ENCODE assay signal across 7 mouse cellular contexts in genomic region chr1:172082101-172082898, GRCm38 (mm10). TPM values are rescaled to one million over a fixed set of nuclear protein-coding genes. Genes with fewer than 3 reads are reported as not detected.
DNase-seq lines count a peak whose midpoint lies in the region; ATAC-seq lines count a peak whose summit lies in the region.

TSS of gene Copa (plus strand) at chr1:172082529.
TSS of gene Ncstn (minus strand) at chr1:172082795.

- H3K4me3 ChIP-seq in intestine, embryonic 16.5 days (ENCODE audit: low read length), result peak within 1 kb of the TSS; percentile 74
- H3K4me3 ChIP-seq in midbrain, embryonic 11.5 days (ENCODE audit: low read depth, low read length), result peak within 1 kb of the TSS; percentile 81

- WGBS in intestine, embryonic 16.5 days, result under 1% methylated on average over 40 of the region's 40 CpGs
- WGBS in midbrain, embryonic 11.5 days, result under 1% methylated on average over 40 of the region's 40 CpGs

- DNase-seq in adrenal gland, adult 8-10 months, result peak; percentile 93
- peak; percentile 93 for DNase-seq in embryo, embryonic 9.5 days (ENCODE audit: extremely low spot score)
- peak; percentile 72 to 91 for DNase-seq in gastrocnemius, postnatal 4 days (ENCODE audit: low spot score in 2 of 2)
- peak; percentile 93 for DNase-seq in left cerebral cortex, postnatal 36 days (ENCODE audit: low spot score in 2 of 2)
- DNase-seq in midbrain, embryonic 11.5 days (ENCODE audit: low spot score, missing footprints), result peak; percentile 99
- peak; percentile 93 for DNase-seq in skeletal muscle tissue, adult 2 months (ENCODE audit: low read depth, low spot score)

- H3K4me2 ChIP-seq in intestine, embryonic 16.5 days (ENCODE audit: low read depth, low read length), result peak within 1 kb of the TSS; percentile 59
- H3K4me2 ChIP-seq in midbrain, embryonic 11.5 days, result peak within 1 kb of the TSS; percentile 53

- H3K9ac ChIP-seq in intestine, embryonic 16.5 days (ENCODE audit: low read depth, low read length), result peak within 1 kb of the TSS; percentile 77
- peak within 1 kb of the TSS; percentile 87 for H3K9ac ChIP-seq in midbrain, embryonic 11.5 days (ENCODE audit: low read length)

- no peaks in the 10 kb centered on the region for H3K9me3 ChIP-seq in intestine, embryonic 16.5 days (ENCODE audit: control insufficient read depth, low read length)
- H3K9me3 ChIP-seq in midbrain, embryonic 11.5 days (ENCODE audit: control insufficient read depth, low read length), result no peaks in the 10 kb centered on the region

- ATAC-seq in intestine, embryonic 16.5 days, result peak; percentile 96
- peak; percentile 97 for ATAC-seq in midbrain, embryonic 11.5 days (ENCODE audit: low FRiP score)

- no peaks in the 10 kb centered on the region for H3K27me3 ChIP-seq in intestine, embryonic 16.5 days (replicated peaks; ENCODE audit: control insufficient read depth, insufficient read depth, low read length)
- H3K27me3 ChIP-seq in midbrain, embryonic 11.5 days (ENCODE audit: control insufficient read depth, insufficient read depth, low read length), result no peaks in the 10 kb centered on the region

- H3K4me1 ChIP-seq in intestine, embryonic 16.5 days (ENCODE audit: control insufficient read depth, insufficient read depth, low read length), result peaks cover 14% of the 10 kb centered on the region
- H3K4me1 ChIP-seq in midbrain, embryonic 11.5 days (ENCODE audit: control insufficient read depth, insufficient read depth, low read length), result peaks cover 9% of the 10 kb centered on the region

- intact Hi-C loops in left cerebral cortex, postnatal 36 days (cut with DNase I), result no loop called here

- peak within 1 kb of the TSS; percentile 79 for H3K27ac ChIP-seq in intestine, embryonic 16.5 days (ENCODE audit: low read length)
- peak within 1 kb of the TSS; percentile 40 for H3K27ac ChIP-seq in midbrain, embryonic 11.5 days (ENCODE audit: low read depth, low read length)

- H3K36me3 ChIP-seq in intestine, embryonic 16.5 days (ENCODE audit: control insufficient read depth, insufficient read depth, low read length), result no peaks in the 10 kb centered on the region
- peaks cover 12% of the 10 kb centered on the region for H3K36me3 ChIP-seq in midbrain, embryonic 11.5 days (ENCODE audit: control insufficient read depth, insufficient read depth, low read length)

RNA-seq across cellular contexts. Expression of gene Copa, which starts in this region (rescaled TPM):
- 100 to 1,000 TPM; 180 to 214 (median 195) TPM for total RNA-seq in adrenal gland, adult 8-10 months (2022)
- total RNA-seq in gastrocnemius, postnatal 4 days (2021), result 100 to 1,000 TPM; 162 to 172 TPM
- polyA plus RNA-seq in intestine, embryonic 16.5 days (2015; fragmentation: Nextera tagmentation; extraction: Ambion mirVana), result 204 and 218 TPM in 2 replicates
- 100 to 1,000 TPM; 143 to 144 TPM for total RNA-seq in left cerebral cortex, postnatal 36 days (2021)
- polyA plus RNA-seq in midbrain, embryonic 11.5 days (2014; fragmentation: Nextera tagmentation; extraction: Ambion mirVana), result 178 and 194 TPM in 2 replicates

RNA-seq across cellular contexts. Expression of gene Ncstn, which starts in this region (rescaled TPM):
- total RNA-seq in adrenal gland, adult 8-10 months (2022), result 100 to 1,000 TPM; 110 to 135 (median 124) TPM
- 10 to 100 TPM; 62.9 to 65.4 TPM for total RNA-seq in gastrocnemius, postnatal 4 days (2021)
- 159 TPM in 2 replicates for polyA plus RNA-seq in intestine, embryonic 16.5 days (2015; fragmentation: Nextera tagmentation; extraction: Ambion mirVana)
- 10 to 100 TPM; 63.3 to 71.6 TPM for total RNA-seq in left cerebral cortex, postnatal 36 days (2021)
- 107 and 108 TPM in 2 replicates for polyA plus RNA-seq in midbrain, embryonic 11.5 days (2014; fragmentation: Nextera tagmentation; extraction: Ambion mirVana)

Comparison
In these comparisons a context has a peak if more than half of its experiments do, and no peak if none do; other contexts are left out.
1. Peak in every context shown above with its lines: DNase-seq, ATAC-seq, H3K4me3 ChIP-seq and H3K27ac ChIP-seq.